Mouse (Mus musculus) myocyte (in vitro differentiated cells): ENCODE results near the gene Ankle1. TPM values are rescaled to one million over a fixed set of nuclear protein-coding genes. Genes with fewer than 3 reads are reported as not detected.
A peak's percentile ranks its signal among the peaks of the same experiment; 100 is the strongest.

Experiments
- H3K27me3 ChIP-seq: one replicate; pipeline ENCODE4 v1.6.1; 2011; ENCODE audit not compliant: control insufficient read depth, insufficient read depth, insufficient read length
- H3K36me3 ChIP-seq: one replicate; pipeline ENCODE4 v1.6.1; 2011; ENCODE audit not compliant: control insufficient read depth, insufficient read depth
- H3K4me2 ChIP-seq: one replicate; pipeline ENCODE4 v1.6.1; 2011; ENCODE audit warnings: low read depth, control low read depth
- H3K4me3 ChIP-seq: one replicate; pipeline ENCODE4 v1.5.1; 2011; ENCODE audit warnings: mild to moderate bottlenecking, control low read depth, moderate library complexity
- H3K79me2 ChIP-seq: one replicate; pipeline ENCODE4 v1.6.1; 2011; ENCODE audit not compliant: control insufficient read depth, insufficient read depth
- H3ac ChIP-seq: one replicate; pipeline ENCODE4 v1.6.1; 2011; ENCODE audit not compliant: control insufficient read depth, insufficient read length
- CEBPB ChIP-seq: IDR thresholded peaks from 2 replicates; pipeline ENCODE4 v1.6.1; 2011; ENCODE audit warnings: mild to moderate bottlenecking, moderate library complexity; ENCODE audit not compliant: poor library complexity, insufficient read depth, severe bottlenecking
- E2F4 ChIP-seq: IDR thresholded peaks from one replicate; pipeline ENCODE4 v1.6.1; 2011; ENCODE audit warnings: mild to moderate bottlenecking, control low read depth, moderate library complexity; ENCODE audit not compliant: insufficient read depth
- MAX ChIP-seq: IDR thresholded peaks from one replicate; pipeline ENCODE4 v1.6.1; 2011; ENCODE audit warnings: low read depth, mild to moderate bottlenecking, control low read depth
- MYOD1 ChIP-seq, 3 experiments: IDR thresholded peaks; one replicate each; pipeline ENCODE4 v1.6.1; 2011; ENCODE audit warnings: control low read depth in 2 of 3, low read depth in 2 of 3, mild to moderate bottlenecking in 2 of 3, moderate library complexity in 1 of 3; ENCODE audit not compliant: insufficient read length in 2 of 3, control insufficient read depth in 1 of 3
- MYOG ChIP-seq, 3 experiments: IDR thresholded peaks; one replicate each; pipeline ENCODE4 v1.6.1; 2011; ENCODE audit warnings: control low read depth in 2 of 3, low read depth in 2 of 3, mild to moderate bottlenecking in 2 of 3; ENCODE audit not compliant: insufficient read length in 2 of 3, control insufficient read depth in 1 of 3, insufficient read depth in 1 of 3
- POLR2A ChIP-seq: IDR thresholded peaks from one replicate; pipeline ENCODE4 v1.6.1; 2011; ENCODE audit warnings: low read depth, mild to moderate bottlenecking, control low read depth, moderate library complexity; ENCODE audit not compliant: insufficient read length
- POLR2AphosphoS2 ChIP-seq: IDR thresholded peaks from one replicate; pipeline ENCODE4 v1.6.1; 2011; ENCODE audit warnings: low read depth, control low read depth; ENCODE audit not compliant: insufficient read length
- SRF ChIP-seq: IDR thresholded peaks from one replicate; pipeline ENCODE4 v1.6.1; 2011; ENCODE audit warnings: low read depth; ENCODE audit not compliant: control insufficient read depth, insufficient read length
- TCF12 ChIP-seq: IDR thresholded peaks from one replicate; pipeline ENCODE4 v1.6.1; 2011; ENCODE audit warnings: mild to moderate bottlenecking, control low read depth; ENCODE audit not compliant: poor library complexity, insufficient read depth, severe bottlenecking
- TCF3 ChIP-seq: IDR thresholded peaks from one replicate; pipeline ENCODE4 v1.6.1; 2011; ENCODE audit warnings: low read depth, control low read depth; ENCODE audit not compliant: insufficient read length
- USF1 ChIP-seq: IDR thresholded peaks from one replicate; pipeline ENCODE4 v1.6.1; 2011; ENCODE audit warnings: low read depth, mild to moderate bottlenecking, control low read depth, moderate library complexity
- polyA plus RNA-seq: library from polyadenylated mRNA; unstranded; fragments of >200 nt; fragmentation: generic; extraction: Trizol; gene quantifications from one replicate; pipeline ENCODE4 v1.2.1, GENCODE M21; 2012; ENCODE audit warnings: missing spikeins

Gene Ankle1
- polyA plus RNA-seq, 1 experiment: 1.3 TPM

GRCm38 (mm10) chr8:71380178-71381171 is 25.3 kb upstream of the Ankle1 start:
- Histone ChIP-seq H3K4me2 (peak overlapping the region; percentile 81), H3K36me3 (no peaks in the 10 kb centered on the region), H3K79me2 (peaks cover 19% of the 10 kb centered on the region), H3K4me3 (peak overlapping the region; percentile 69), H3ac (peak overlapping the region; percentile 50), H3K27me3 (no peaks in the 10 kb centered on the region)
- peak; percentile 16 for TF ChIP-seq POLR2AphosphoS2
- TF ChIP-seq MYOD1 (IDR thresholded peaks at IDR 0.05; ENCODE audit: control insufficient read depth in 1 of 3, insufficient read length in 2 of 3, low read depth in 2 of 3): peak in 1 of 3 experiments; percentile 1
- no peak for TF ChIP-seq SRF
- no peak for TF ChIP-seq TCF3
- peak; percentile 17 for TF ChIP-seq POLR2A

GRCm38 (mm10) chr8:71381421-71381970 is 24.3 kb upstream of the Ankle1 start, which contains the start of gene Nr2f6:
Gene Nr2f6, minus strand, starts transcription at chr8:71381960.
- H3K27me3 ChIP-seq: no peaks in the 10 kb centered on the region
- TF ChIP-seq POLR2A (peak; percentile 59), E2F4 (no peak), TCF12 (no peak), POLR2AphosphoS2 (peak; percentile 47)

DNA sequence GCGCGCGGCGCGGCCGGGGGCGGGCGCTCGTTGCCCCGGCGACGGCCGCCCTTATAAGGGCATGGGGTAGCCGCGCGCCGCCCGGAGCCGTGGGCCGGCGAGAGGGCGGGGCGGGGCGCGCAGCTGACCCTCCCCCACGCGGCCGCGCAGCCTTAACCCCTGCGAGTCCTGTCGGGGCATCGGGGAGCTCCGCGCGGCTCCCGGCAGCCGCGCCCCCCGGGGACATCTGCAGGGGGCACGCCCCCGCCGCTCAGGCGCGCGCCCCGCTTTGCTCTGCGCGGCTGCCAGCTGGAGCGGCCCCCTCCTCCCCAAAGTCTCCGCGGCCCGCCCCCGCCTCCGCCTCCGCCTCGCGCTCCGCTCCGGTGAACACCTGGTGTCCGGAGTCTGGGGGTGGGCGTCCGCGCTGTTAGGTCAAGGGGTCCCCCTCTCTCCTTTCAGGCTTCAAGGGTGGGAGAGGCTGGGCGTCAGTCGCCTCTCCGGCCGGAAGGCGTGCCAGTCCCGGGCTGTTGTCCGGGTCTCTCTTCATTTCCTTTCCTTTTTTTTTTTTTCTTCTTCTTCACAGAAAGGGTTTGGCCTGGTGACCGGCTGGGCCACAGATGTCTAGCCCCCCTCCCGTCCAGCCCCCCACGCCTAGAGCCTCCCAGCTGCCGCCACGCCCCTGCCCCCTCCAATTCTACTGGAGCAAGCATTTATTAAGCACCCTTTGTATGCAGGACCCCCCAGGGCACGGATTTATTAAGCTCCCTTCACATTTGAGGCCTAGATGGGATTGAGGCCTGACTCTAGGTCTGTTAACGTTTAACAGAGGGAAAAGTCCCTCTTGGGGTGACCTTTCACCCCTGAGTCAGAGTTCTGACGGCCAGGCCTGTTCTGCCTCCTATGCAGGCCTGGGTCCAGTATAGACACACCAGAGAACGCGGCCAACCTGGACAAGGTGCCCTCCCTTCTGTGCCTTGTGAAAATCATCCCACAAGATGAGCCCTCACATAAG is 23.5 kb upstream of the Ankle1 start:
- peaks cover 19% of the 10 kb centered on the region for H3K79me2 ChIP-seq
- TF ChIP-seq E2F4 (no peak), CEBPB (no peak), USF1 (no peak), TCF3 (no peak), MYOG (IDR thresholded peaks at IDR 0.05; ENCODE audit: control insufficient read depth in 1 of 3, insufficient read depth in 1 of 3, insufficient read length in 2 of 3, low read depth in 2 of 3) (peak in 1 of 3 experiments; percentile 46), POLR2A (peak; percentile 49), MAX (no peak), MYOD1 (IDR thresholded peaks at IDR 0.05; ENCODE audit: control insufficient read depth in 1 of 3, insufficient read length in 2 of 3, low read depth in 2 of 3) (peak in 1 of 3 experiments; percentile 63), SRF (peak; percentile 94), POLR2AphosphoS2 (no peak)
- H3K36me3 ChIP-seq: no peaks in the 10 kb centered on the region
- peak overlapping the region; percentile 65 for H3K4me2 ChIP-seq
- peak overlapping the region; percentile 50 for H3ac ChIP-seq
- peak overlapping the region; percentile 69 for H3K4me3 ChIP-seq
- no peaks in the 10 kb centered on the region for H3K27me3 ChIP-seq

More at GRCm38 (mm10) chr8:71381421-71381970, 24.3 kb upstream of the Ankle1 start, which contains the start of gene Nr2f6:
- Histone ChIP-seq H3K36me3 (no peaks in the 10 kb centered on the region), H3ac (peak within 1 kb of the TSS; percentile 50), H3K79me2 (peaks cover 19% of the 10 kb centered on the region), H3K4me3 (peak within 1 kb of the TSS; percentile 69), H3K4me2 (peak within 1 kb of the TSS; percentile 81)

DNA sequence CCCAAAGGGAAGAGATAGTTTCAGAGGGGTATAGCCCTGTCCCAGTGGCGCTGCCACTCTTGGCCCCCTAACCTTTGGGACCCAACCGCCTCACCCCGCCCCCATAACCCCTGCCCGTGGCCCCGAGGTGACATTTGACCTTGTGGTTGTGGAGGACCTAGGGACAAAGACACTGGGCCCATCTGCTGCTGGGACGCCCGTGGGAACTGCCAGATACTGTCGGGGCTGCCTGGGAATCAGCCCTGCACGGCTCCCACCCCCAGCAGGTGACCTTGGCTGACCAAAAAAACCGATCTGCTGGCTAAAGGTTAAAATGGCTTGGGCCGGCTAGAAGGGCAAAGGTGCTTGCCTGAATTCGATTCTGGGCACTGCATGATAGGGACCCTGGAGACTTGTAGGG is 22.4 kb upstream of the Ankle1 start:
- no peak overlapping the region for H3K4me2 ChIP-seq
- peaks cover 19% of the 10 kb centered on the region for H3K79me2 ChIP-seq
- H3K36me3 ChIP-seq: no peaks in the 10 kb centered on the region
- H3ac ChIP-seq: no peak overlapping the region
- no peaks in the 10 kb centered on the region for H3K27me3 ChIP-seq
- H3K4me3 ChIP-seq: no peak overlapping the region
- no peak for TF ChIP-seq SRF
- no peak for TF ChIP-seq TCF3
- no peak for TF ChIP-seq MYOG (IDR thresholded peaks at IDR 0.05; ENCODE audit: control insufficient read depth in 1 of 3, insufficient read depth in 1 of 3, insufficient read length in 2 of 3, low read depth in 2 of 3)
- TF ChIP-seq USF1: no peak
- TF ChIP-seq POLR2AphosphoS2: no peak
- no peak for TF ChIP-seq MAX
- TF ChIP-seq POLR2A: no peak
- no peak for TF ChIP-seq TCF12

DNA sequence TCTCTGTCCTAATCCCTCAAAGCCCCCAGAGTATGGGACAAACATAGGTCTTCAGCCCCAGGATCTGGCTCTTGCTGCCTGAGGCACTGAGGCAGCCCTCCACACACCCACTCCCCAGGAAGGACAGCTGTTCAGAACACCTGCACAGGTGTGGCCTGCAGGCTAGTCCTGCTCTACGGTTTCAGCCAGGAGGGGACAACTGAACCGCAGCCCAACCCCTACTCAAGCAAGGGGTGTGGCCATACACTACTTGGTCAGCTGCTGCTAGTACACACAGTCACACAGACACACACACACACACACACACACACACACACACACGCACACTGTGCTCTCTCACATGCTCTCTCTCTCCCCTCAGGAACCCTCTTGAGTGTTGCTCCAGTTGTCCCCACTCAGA is 21.9 kb upstream of the Ankle1 start:
- H3K36me3 ChIP-seq: no peaks in the 10 kb centered on the region
- TF ChIP-seq MYOD1 (IDR thresholded peaks at IDR 0.05; ENCODE audit: control insufficient read depth in 1 of 3, insufficient read length in 2 of 3, low read depth in 2 of 3) (peak in 1 of 3 experiments; percentile 21), MYOG (IDR thresholded peaks at IDR 0.05; ENCODE audit: control insufficient read depth in 1 of 3, insufficient read depth in 1 of 3, insufficient read length in 2 of 3, low read depth in 2 of 3) (peak in 1 of 3 experiments; percentile 51), USF1 (no peak), POLR2A (no peak)
- H3K27me3 ChIP-seq: no peaks in the 10 kb centered on the region
- H3ac ChIP-seq: no peak overlapping the region
- no peak overlapping the region for H3K4me3 ChIP-seq
- no peak overlapping the region for H3K4me2 ChIP-seq
- H3K79me2 ChIP-seq: peaks cover 19% of the 10 kb centered on the region
